Mouse (Mus musculus): Measurements from ENCODE around the gene Ctr9. TPM values are rescaled to one million over a fixed set of nuclear protein-coding genes. Genes with fewer than 3 reads are reported as not detected.

Gene Ctr9
- polyA plus RNA-seq, 1 experiment: 9.1 TPM

DNA sequence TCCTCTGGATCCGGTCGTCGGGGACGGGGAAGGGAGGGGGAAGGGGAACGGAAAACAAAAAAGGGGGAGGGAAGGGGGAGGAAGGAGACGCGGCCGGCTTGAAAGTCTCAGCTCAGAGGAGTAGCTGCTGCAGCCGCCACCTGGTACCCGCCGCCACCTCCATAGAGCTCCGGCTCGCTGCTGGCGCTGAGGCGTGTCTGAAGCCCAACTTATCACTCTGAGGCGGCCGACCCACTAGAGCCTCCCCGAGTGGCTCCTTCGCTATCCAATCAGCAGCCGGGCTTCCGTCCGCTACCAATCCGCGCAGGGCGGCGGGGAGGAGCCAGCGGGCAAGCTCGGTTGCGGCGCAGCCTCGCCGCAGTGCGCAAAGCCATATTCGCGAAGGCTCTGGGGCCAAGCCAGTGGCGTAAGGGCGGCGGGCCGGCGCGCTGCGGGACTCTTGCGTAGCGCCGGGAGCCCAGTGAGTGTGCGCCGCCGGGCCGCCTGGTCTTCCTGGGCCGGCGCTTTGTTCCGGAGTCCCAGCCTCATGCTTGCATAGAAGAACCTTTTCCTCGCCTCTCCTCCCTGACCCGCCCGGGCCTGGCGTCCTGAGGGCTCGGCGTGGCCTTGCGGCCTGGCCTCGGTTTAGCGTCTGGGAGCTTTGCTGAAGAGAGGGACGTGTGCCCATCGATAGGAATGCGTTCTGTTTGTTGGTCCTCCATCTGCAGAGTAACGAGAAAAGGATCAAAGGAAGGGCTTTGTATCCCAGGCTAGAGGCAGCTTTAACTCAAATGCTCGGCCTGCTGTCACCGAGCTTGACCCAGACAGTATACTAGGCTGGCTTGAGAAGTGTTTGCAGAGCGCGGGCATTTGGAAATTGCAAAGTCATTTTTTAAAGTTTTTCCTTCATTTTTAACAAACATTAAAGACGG is 54.3 kb downstream of the Ctr9 start, which contains the start of gene Eif4g2:
Gene Eif4g2, minus strand, starts transcription at position 209 of the 911 bp plus-strand sequence.
- WGBS: under 1% methylated on average over 70 of the region's 70 CpGs
- peak; percentile 99 for DNase-seq
- peak; percentile 98 for TF ChIP-seq POLR2A (IDR thresholded peaks at IDR 0.05; ENCODE audit: borderline replicate concordance, extremely low read depth, low read depth, low read length)
- no peak for TF ChIP-seq CTCF (IDR thresholded peaks at IDR 0.05; ENCODE audit: insufficient read depth, low read length)
- Histone ChIP-seq H3K4me3 (replicated peaks; ENCODE audit: extremely low read depth, low read depth, low read length) (peak within 1 kb of the TSS; percentile 95), H3K4me1 (ENCODE audit: control insufficient read depth, insufficient read depth, low read length) (peaks cover 10% of the 10 kb centered on the region)

DNA sequence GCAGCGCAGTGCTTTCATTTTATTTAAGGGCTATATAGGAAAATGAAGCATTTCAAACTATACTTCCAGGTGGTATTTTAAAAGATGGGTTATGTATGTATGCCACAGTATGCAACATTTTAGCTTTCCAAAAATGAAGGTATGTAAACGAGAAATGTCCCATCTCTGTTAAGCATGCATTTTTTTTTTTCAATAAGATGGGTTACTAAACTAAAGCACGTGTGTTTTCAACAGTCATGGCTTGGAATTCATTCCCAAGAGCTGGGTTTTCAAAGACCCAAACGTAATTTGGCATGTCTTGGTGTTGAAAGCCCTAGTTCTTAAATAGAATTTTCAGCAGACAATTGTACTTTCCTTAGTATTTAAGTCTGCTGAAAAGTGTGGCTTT is 55.0 kb downstream of the Ctr9 start:
- Histone ChIP-seq H3K4me3 (replicated peaks; ENCODE audit: extremely low read depth, low read depth, low read length) (peak overlapping the region; percentile 94), H3K4me1 (ENCODE audit: control insufficient read depth, insufficient read depth, low read length) (peaks cover 10% of the 10 kb centered on the region)
- DNase-seq: no peak
- WGBS: 9% methylated on average over 4 of the region's 4 CpGs
- TF ChIP-seq POLR2A (IDR thresholded peaks at IDR 0.05; ENCODE audit: borderline replicate concordance, extremely low read depth, low read depth, low read length) (no peak), CTCF (IDR thresholded peaks at IDR 0.05; ENCODE audit: insufficient read depth, low read length) (no peak)

DNA sequence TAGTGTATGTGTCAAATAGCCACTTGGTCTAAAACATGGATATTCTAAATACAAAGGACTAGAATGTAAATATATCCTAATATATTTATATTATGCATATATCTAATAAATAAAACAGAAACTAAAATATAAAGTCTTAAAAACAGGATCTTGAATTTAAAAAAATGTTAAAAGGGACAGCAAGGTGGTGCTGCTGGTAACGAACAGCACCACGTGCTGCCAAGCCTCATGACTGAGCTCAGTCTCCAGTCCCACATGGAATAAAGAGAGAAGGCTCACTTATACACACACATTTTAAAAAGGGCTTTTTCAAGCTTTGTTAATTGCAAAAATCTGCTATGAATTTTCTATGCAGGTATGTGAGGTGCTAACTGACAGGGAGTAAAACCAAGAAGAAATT is 55.7 kb downstream of the Ctr9 start:
- 52% methylated on average over 2 of the region's 2 CpGs for WGBS
- no peak for TF ChIP-seq POLR2A (IDR thresholded peaks at IDR 0.05; ENCODE audit: borderline replicate concordance, extremely low read depth, low read depth, low read length)
- no peak for TF ChIP-seq CTCF (IDR thresholded peaks at IDR 0.05; ENCODE audit: insufficient read depth, low read length)
- H3K4me1 ChIP-seq (ENCODE audit: control insufficient read depth, insufficient read depth, low read length): peaks cover 8% of the 10 kb centered on the region
- DNase-seq: no peak
- H3K4me3 ChIP-seq (replicated peaks; ENCODE audit: extremely low read depth, low read depth, low read length): no peak overlapping the region

DNA sequence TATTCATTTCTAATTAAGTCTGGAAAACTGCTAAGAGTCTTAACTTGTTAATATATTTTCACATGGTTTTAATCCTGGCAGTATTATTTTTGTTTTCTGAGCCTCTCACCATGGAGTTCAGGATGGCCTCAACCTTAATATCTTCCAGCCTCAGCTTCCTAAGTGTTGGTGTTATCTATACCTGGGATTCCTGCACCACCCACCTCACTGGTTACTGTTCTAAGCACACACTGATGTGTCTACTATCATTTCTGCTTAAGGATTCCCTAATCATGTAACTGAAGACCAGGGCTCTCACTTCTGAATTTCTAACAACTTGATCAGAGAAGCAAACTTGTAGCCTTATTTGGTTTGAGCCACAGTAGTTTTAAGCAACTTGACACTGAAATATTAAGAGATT is 56.4 kb downstream of the Ctr9 start:
- no peak overlapping the region for H3K4me3 ChIP-seq (replicated peaks; ENCODE audit: extremely low read depth, low read depth, low read length)
- no peak for DNase-seq
- H3K4me1 ChIP-seq (ENCODE audit: control insufficient read depth, insufficient read depth, low read length): peaks cover 6% of the 10 kb centered on the region
- TF ChIP-seq CTCF (IDR thresholded peaks at IDR 0.05; ENCODE audit: insufficient read depth, low read length) (no peak), POLR2A (IDR thresholded peaks at IDR 0.05; ENCODE audit: borderline replicate concordance, extremely low read depth, low read depth, low read length) (no peak)

DNA sequence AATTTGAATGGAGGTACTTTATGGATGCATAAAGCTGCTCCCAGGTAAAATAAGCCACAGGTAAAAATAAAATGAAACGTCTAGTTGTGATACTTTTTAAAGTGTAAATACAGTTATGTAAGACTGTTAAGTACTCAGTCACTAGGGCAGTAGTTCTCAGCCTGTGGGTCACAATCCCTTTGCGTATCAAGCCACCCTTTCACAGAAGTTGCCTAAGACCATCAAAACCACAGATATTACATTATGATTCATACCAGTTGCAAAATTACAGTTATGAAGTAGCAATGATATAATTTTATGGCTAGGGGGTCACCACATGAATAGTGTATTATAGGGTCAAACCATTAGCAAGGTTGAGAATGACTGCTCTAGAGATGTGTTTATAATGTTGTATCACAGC is 66.4 kb downstream of the Ctr9 start:
- DNase-seq: no peak
- Histone ChIP-seq H3K4me1 (ENCODE audit: control insufficient read depth, insufficient read depth, low read length) (no peaks in the 10 kb centered on the region), H3K4me3 (replicated peaks; ENCODE audit: extremely low read depth, low read depth, low read length) (no peak overlapping the region)
- 64% methylated on average over 2 of the region's 2 CpGs for WGBS
- TF ChIP-seq CTCF (IDR thresholded peaks at IDR 0.05; ENCODE audit: insufficient read depth, low read length): no peak
- TF ChIP-seq POLR2A (IDR thresholded peaks at IDR 0.05; ENCODE audit: borderline replicate concordance, extremely low read depth, low read depth, low read length): no peak

DNA sequence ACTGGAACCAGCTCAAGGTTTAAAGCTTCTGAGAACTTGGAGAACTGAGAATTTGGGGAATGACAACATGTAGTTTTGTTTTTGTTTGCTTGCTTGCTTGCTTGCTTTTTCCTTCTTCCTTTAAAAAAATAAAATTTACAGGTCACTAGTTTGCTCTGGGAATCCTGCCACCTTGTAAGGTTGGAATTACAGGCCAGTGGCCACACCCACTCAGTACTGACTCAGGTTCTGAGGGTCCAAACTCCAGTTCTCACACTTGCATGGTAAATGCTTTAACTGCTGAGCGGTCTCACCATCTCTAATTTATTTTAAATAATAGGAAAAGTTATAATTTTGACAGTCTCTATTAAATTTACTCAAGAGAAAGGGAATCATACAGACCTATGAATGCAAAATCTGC is 69.4 kb downstream of the Ctr9 start:
- H3K4me1 ChIP-seq (ENCODE audit: control insufficient read depth, insufficient read depth, low read length): no peaks in the 10 kb centered on the region
- H3K4me3 ChIP-seq (replicated peaks; ENCODE audit: extremely low read depth, low read depth, low read length): no peak overlapping the region
- no peak for TF ChIP-seq POLR2A (IDR thresholded peaks at IDR 0.05; ENCODE audit: borderline replicate concordance, extremely low read depth, low read depth, low read length)
- TF ChIP-seq CTCF (IDR thresholded peaks at IDR 0.05; ENCODE audit: insufficient read depth, low read length): no peak
- 100% methylated on average over 1 of the region's 1 CpGs for WGBS
- no peak for DNase-seq

Other genes starting within 250 kb of the Ctr9 start
- gene Rnf141, start 184.5 kb upstream of the Ctr9 start, polyA plus RNA-seq (2012; rRNA removed): 36.3 and 53.1 TPM in 2 replicates
- gene Lyve1, start 165.7 kb upstream of the Ctr9 start, polyA plus RNA-seq (2012; rRNA removed): 82.0 and 157 TPM in 2 replicates
- gene Mrvi1, start 46.5 kb upstream of the Ctr9 start, polyA plus RNA-seq (2012; rRNA removed): 7.0 and 10.8 TPM in 2 replicates
- 54.4 and 88.3 TPM in 2 replicates for gene Eif4g2, start 54.1 kb downstream of the Ctr9 start, polyA plus RNA-seq (2012; rRNA removed)

All from lung, adult 2 months (tissue).